Mouse (Mus musculus) testis, adult 2 months (tissue): ENCODE results near the gene Spire2. TPM values are rescaled to one million over a fixed set of nuclear protein-coding genes. Genes with fewer than 3 reads are reported as not detected.

Source experiments
- H3K27ac ChIP-seq: fragments of 200-500 bp; 2 replicates; pipeline ENCODE4 v1.5.1; 2012; ENCODE audit warnings: low read depth, low read length; ENCODE audit not compliant: control insufficient read depth, insufficient read depth
- H3K27me3 ChIP-seq: fragments of 200-500 bp; 2 replicates; pipeline ENCODE4 v1.6.1; 2012; ENCODE audit warnings: mild to moderate bottlenecking, low read length, moderate library complexity; ENCODE audit not compliant: control insufficient read depth, insufficient read depth
- H3K36me3 ChIP-seq: fragments of 200-500 bp; 2 replicates; pipeline ENCODE4 v1.6.1; 2012; ENCODE audit warnings: mild to moderate bottlenecking, low read length; ENCODE audit not compliant: control insufficient read depth, insufficient read depth
- H3K4me1 ChIP-seq: fragments of 200-500 bp; 2 replicates; pipeline ENCODE4 v1.6.1; 2012; ENCODE audit warnings: low read length; ENCODE audit not compliant: control insufficient read depth, insufficient read depth
- H3K4me3 ChIP-seq: fragments of 200-500 bp; 2 replicates; pipeline ENCODE4 v1.5.1; 2012; ENCODE audit warnings: low read depth, mild to moderate bottlenecking, low read length, moderate library complexity, mixed read lengths; ENCODE audit not compliant: control insufficient read depth
- CTCF ChIP-seq: fragments of 200-500 bp; IDR thresholded peaks from 2 replicates; pipeline ENCODE4 v1.5.1; 2012; ENCODE audit warnings: low read depth, mild to moderate bottlenecking, inconsistent platforms, low read length, moderate library complexity; ENCODE audit not compliant: control insufficient read depth, insufficient read depth, insufficient replicate concordance
- POLR2A ChIP-seq: fragments of 200-500 bp; IDR thresholded peaks from 2 replicates; pipeline ENCODE4 v1.6.1; 2012; ENCODE audit warnings: low read depth, mild to moderate bottlenecking, inconsistent platforms, low read length, moderate library complexity; ENCODE audit not compliant: control insufficient read depth
- polyA plus RNA-seq: library from polyadenylated mRNA; depleted of rRNA; stranded (reverse); fragments of >200 nt; gene quantifications from 2 replicates; pipeline ENCODE4 v1.2.3, GENCODE M21; 2012

Spire2 gene
- polyA plus RNA-seq, 1 experiment: 26.0 TPM

DNA sequence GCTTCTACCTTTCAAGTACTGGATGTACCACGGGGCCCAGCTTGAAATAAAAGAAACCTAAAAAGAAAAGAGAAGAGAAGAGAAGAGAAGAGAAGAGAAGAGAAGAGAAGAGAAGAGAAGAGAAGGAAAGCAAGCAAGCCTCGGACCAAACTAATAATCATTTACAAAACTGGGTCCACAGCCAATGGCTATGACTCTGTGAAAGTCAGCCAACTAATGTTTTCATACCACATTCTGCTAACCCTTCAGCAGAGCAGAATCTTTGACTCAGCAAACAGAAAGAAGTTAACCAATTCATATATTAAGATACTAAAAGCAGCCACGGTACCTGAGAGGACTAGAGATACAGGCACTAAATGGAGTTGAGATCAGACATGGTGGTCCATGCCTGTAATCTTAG lies 40.2 kb upstream of the Spire2 start:
- Histone ChIP-seq H3K36me3 (peaks cover 4% of the 10 kb centered on the region), H3K4me1 (no peaks in the 10 kb centered on the region), H3K4me3 (no peak overlapping the region), H3K27me3 (no peaks in the 10 kb centered on the region), H3K27ac (no peak overlapping the region)
- no peak for TF ChIP-seq POLR2A
- TF ChIP-seq CTCF: no peak

DNA sequence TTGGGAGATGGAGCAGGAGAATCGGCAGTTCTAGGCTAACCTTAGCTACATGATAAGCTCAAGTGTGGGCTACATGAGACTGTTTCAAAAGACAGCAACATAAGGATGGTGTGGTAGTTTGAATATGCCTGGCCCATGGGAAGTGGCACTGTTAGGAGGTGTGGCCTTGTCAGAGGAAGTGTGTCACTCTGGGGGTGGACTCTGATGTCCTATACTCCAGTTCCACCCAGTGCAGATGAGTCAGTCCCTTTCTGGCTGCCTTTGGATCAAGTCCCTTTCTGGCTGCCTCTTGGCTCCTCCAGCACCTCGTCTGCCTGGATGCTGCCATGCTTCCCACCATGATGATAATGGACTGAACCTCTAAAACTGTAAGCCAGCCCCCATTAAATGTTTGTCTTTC lies 39.7 kb upstream of the Spire2 start:
- TF ChIP-seq POLR2A (no peak), CTCF (no peak)
- H3K4me1 ChIP-seq: no peaks in the 10 kb centered on the region
- peaks cover 4% of the 10 kb centered on the region for H3K36me3 ChIP-seq
- no peak overlapping the region for H3K27ac ChIP-seq
- no peaks in the 10 kb centered on the region for H3K27me3 ChIP-seq
- no peak overlapping the region for H3K4me3 ChIP-seq

- H3K27ac ChIP-seq: no peak overlapping the region
- H3K27me3 ChIP-seq: no peaks in the 10 kb centered on the region
- H3K4me3 ChIP-seq: no peak overlapping the region
- peaks cover 3% of the 10 kb centered on the region; the same call in 1 of the 2 replicates for H3K36me3 ChIP-seq
- TF ChIP-seq POLR2A (no peak), CTCF (no peak)
- H3K4me1 ChIP-seq: no peaks in the 10 kb centered on the region
These were observed 34.2 kb upstream of the Spire2 start for GRCm38 (mm10) chr8:123298301-123298700.

- no peak overlapping the region for H3K4me3 ChIP-seq
- TF ChIP-seq CTCF: no peak
- TF ChIP-seq POLR2A: no peak
- no peaks in the 10 kb centered on the region for H3K27me3 ChIP-seq
- H3K4me1 ChIP-seq: no peaks in the 10 kb centered on the region
- H3K36me3 ChIP-seq: peaks cover 2% of the 10 kb centered on the region; the same call in 1 of the 2 replicates
- no peak overlapping the region for H3K27ac ChIP-seq
These were observed 23.8 kb upstream of the Spire2 start for GRCm38 (mm10) chr8:123308738-123309137.

DNA sequence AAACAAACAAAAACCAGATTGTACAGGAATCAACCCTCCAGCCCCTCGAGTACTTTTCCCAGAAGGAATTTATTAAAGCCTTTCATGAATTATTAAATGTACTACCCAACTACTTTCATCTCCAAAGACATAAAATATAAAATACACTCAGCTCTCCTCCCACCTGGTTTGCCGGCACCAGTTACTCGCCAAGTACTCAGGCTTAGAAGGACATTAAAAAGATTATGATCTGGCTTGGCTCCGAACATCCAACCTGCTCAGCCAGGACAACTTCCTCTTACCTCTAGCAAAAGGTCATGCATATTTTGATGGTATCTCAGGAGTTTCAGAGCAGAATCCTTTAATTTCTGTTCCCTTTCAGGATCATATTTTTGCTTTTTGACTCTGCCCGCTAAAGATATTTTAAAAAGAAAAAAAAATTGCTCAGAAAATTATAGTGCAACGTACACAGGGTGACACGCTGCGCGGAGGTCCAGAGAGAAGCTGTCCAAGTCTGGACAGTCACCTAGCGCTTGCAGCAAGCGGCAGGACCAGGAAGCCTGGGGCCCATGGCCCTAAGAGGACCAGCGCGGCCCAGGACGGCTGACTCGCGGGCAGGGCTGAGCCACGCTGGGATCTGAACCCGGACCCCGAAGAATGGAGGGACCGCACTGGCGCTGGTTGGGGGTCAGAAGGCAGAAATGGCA lies 14.6 kb upstream of the Spire2 start:
- Histone ChIP-seq H3K27me3 (no peaks in the 10 kb centered on the region), H3K36me3 (no peaks in the 10 kb centered on the region), H3K4me3 (peak overlapping the region; percentile 61), H3K27ac (0 out of 2 replicates have a peak overlapping the region, but pooled peaks have one; percentile 0), H3K4me1 (peaks cover 4% of the 10 kb centered on the region)
- no peak for TF ChIP-seq POLR2A
- TF ChIP-seq CTCF: no peak

- no peaks in the 10 kb centered on the region for H3K36me3 ChIP-seq
- TF ChIP-seq POLR2A: peak; percentile 70
- TF ChIP-seq CTCF: peak; percentile 24; the same call in 1 of the 2 replicates
- peak within 1 kb of the TSS; percentile 2; the same call in 1 of the 2 replicates for H3K27ac ChIP-seq
- peak within 1 kb of the TSS; percentile 61 for H3K4me3 ChIP-seq
- H3K4me1 ChIP-seq: peaks cover 4% of the 10 kb centered on the region
- no peaks in the 10 kb centered on the region for H3K27me3 ChIP-seq
These were observed 14.0 kb upstream of the Spire2 start, which contains the start of gene Fanca for GRCm38 (mm10) chr8:123318467-123318911. Fanca (minus strand) TSS chr8:123318576.

- Histone ChIP-seq H3K27me3 (no peaks in the 10 kb centered on the region), H3K4me1 (peaks cover 4% of the 10 kb centered on the region), H3K27ac (no peak overlapping the region), H3K4me3 (no peak overlapping the region), H3K36me3 (no peaks in the 10 kb centered on the region)
- TF ChIP-seq CTCF: peak; percentile 53; the same call in 1 of the 2 replicates
- TF ChIP-seq POLR2A: no peak
These were observed 12.9 kb upstream of the Spire2 start for GRCm38 (mm10) chr8:123319522-123320164.
